Mouse (Mus musculus): ENCODE data around the gene Ccnd1.

DNA sequence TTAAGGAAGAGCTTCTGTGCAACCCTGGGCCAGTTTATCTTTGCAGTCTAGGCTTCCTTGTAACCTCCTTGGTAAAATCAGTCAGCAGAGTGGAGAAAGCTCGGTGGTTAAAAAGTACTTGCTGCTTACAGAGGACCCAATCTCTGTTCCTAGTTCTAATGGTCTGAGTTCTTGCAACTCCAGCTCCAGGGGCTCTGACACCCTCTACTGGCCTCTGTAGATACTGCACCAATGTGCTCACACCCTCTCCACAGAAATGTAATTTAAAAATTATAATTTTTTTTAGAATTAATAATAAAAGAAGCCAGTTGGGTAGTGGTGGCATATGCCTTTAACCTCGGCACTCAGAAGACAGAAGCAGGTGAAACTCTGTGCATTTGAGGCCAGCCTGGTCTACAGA, 52.1 kb downstream of the Ccnd1 start:
- no peak for TF ChIP-seq CTCF (IDR thresholded peaks at IDR 0.05; ENCODE audit: extremely low read depth, insufficient read depth, low read length)
- no peak for TF ChIP-seq POLR2A (IDR thresholded peaks at IDR 0.05; ENCODE audit: extremely low read depth, insufficient read depth, low read length)

All from cortical plate, adult 2 months (tissue).